Mouse (Mus musculus): ENCODE measurements around the gene Fastkd1. TPM values are rescaled to one million over a fixed set of nuclear protein-coding genes. Genes with fewer than 3 reads are reported as not detected.

The Fastkd1 gene
- total and polyA plus RNA-seq, 3 experiments = 9.8 to 15.7 TPM; not detected in 1

DNA sequence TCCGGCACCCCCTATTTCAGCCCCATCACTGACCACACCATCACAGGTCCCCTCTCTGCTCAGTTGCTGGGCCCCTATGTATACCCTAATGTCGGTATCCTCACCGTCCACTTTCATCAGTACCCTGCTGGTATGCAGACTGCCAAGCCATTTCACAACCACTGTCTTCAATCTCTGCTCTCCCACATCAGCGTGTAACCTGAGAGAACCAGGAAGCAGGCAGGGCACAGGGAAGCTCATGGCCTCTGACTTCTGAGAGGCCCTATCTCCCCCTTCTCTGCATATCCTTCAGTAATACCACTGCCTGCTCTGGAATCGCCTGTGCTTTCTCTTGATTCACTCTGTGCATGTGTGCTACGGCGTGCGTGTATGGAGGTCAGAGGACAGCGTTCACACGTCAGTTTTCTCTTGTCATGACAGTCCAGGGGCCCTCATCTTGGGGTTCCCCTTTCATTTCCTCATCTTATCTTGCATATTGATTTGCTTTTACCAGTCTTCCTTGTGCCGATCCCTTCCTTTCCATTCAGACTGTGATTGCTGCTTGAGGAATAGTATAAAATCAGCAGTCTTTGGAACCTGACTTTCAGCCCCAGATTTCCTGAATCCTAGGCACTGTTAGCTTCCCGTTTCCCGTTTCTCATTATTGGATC is 49.4 kb downstream of the Fastkd1 start:
- no peak for DNase-seq (ENCODE audit: low read depth, low spot score)
- Histone ChIP-seq H3K79me2 (ENCODE audit: control insufficient read depth, insufficient read depth, low read length, poor library complexity) (no peaks in the 10 kb centered on the region), H3K4me3 (ENCODE audit: control insufficient read depth in 1 of 2, insufficient read depth in 1 of 2, low read depth in 2 of 2, low read length in 2 of 2) (no peak overlapping the region), H3K36me3 (ENCODE audit: control insufficient read depth in 1 of 2, insufficient read depth in 2 of 2, low read length in 2 of 2) (no peaks in the 10 kb centered on the region), H3K27ac (ENCODE audit: control insufficient read depth, low read depth, low read length) (no peak overlapping the region), H3K4me1 (ENCODE audit: control insufficient read depth in 1 of 2, insufficient read depth in 2 of 2, low read length in 2 of 2) (no peaks in the 10 kb centered on the region), H3K27me3 (ENCODE audit: control insufficient read depth in 1 of 2, insufficient read depth in 2 of 2, low read length in 2 of 2) (no peaks in the 10 kb centered on the region), H3K9me3 (replicated peaks; ENCODE audit: insufficient read depth, low read length) (no peaks in the 10 kb centered on the region), H3K9ac (ENCODE audit: control insufficient read depth, low read depth, low read length, poor library complexity, severe bottlenecking) (no peak overlapping the region)
- TF ChIP-seq MYC (IDR thresholded peaks at IDR 0.05; ENCODE audit: low read depth, low read length) (no peak), SMC3 (IDR thresholded peaks at IDR 0.05; ENCODE audit: low read depth, low read length) (no peak), GABPA (IDR thresholded peaks at IDR 0.05; ENCODE audit: low read depth, low read length) (no peak), ZC3H11A (IDR thresholded peaks at IDR 0.05; ENCODE audit: low read depth, low read length) (no peak), RAD21 (IDR thresholded peaks at IDR 0.05; ENCODE audit: low read depth, low read length) (no peak), HCFC1 (IDR thresholded peaks at IDR 0.05; ENCODE audit: low read depth, low read length) (no peak), EP300 (IDR thresholded peaks at IDR 0.05; ENCODE audit: low read depth in 1 of 2, low read length in 2 of 2) (no peak), TAL1 (IDR thresholded peaks at IDR 0.05; ENCODE audit: low read length) (no peak), TCF12 (IDR thresholded peaks at IDR 0.05; ENCODE audit: low read depth, low read length) (no peak), CTCF (IDR thresholded peaks at IDR 0.05 in 2 of 3, conservative IDR thresholded peaks at IDR 0.05 in 1 of 3; ENCODE audit: control insufficient read depth in 1 of 3, insufficient read depth in 1 of 3, low read depth in 2 of 3, low read length in 3 of 3, poor library complexity in 1 of 3, severe bottlenecking in 1 of 3) (no peak), NRF1 (IDR thresholded peaks at IDR 0.05; ENCODE audit: insufficient read depth, low read depth, low read length, poor library complexity, severe bottlenecking) (no peak)

DNA sequence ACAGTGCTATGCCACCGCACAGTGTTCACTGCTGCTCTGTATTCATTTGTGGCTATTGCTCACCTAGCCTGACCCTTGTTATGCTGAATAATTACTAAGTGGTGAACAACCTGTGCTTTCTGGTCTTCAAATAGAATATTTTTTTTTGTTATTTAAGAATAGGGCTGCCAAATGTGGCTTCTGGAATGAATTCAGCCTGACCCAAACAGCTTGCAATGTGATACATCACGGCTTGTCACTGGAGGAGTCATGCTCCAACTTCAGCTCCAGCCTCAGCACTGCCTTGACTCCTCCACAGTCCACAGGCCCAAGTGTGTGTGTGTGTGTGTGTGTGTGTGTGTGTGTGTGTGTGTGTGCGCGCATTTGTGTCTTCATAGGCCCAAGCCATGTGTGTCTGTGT is 54.0 kb downstream of the Fastkd1 start:
- 0 out of 4 replicates have a peak, but pooled peaks cover 0 to 2% of the 10 kb centered on the region in 2 experiments for H3K36me3 ChIP-seq (ENCODE audit: control insufficient read depth in 1 of 2, insufficient read depth in 2 of 2, low read length in 2 of 2)
- TF ChIP-seq POLR2AphosphoS5 (IDR thresholded peaks at IDR 0.05; ENCODE audit: borderline replicate concordance, low read depth, low read length) (no peak), ETS1 (IDR thresholded peaks at IDR 0.05; ENCODE audit: low read depth, low read length) (no peak), RCOR1 (IDR thresholded peaks at IDR 0.05; ENCODE audit: low read depth, low read length) (no peak), POLR2A (IDR thresholded peaks at IDR 0.05; ENCODE audit: control insufficient read depth in 1 of 2, insufficient read depth in 1 of 2, low read depth in 1 of 2, low read length in 2 of 2, poor library complexity in 1 of 2) (no peak), SMC3 (IDR thresholded peaks at IDR 0.05; ENCODE audit: low read depth, low read length) (no peak), MEF2A (IDR thresholded peaks at IDR 0.05; ENCODE audit: extremely low read depth, insufficient replicate concordance, low read depth, low read length, poor library complexity, severe bottlenecking) (no peak), NRF1 (IDR thresholded peaks at IDR 0.05; ENCODE audit: insufficient read depth, low read depth, low read length, poor library complexity, severe bottlenecking) (no peak), ZMIZ1 (IDR thresholded peaks at IDR 0.05; ENCODE audit: low read depth, low read length) (no peak), ZNF384 (IDR thresholded peaks at IDR 0.05; ENCODE audit: low read depth, low read length) (no peak), ZC3H11A (IDR thresholded peaks at IDR 0.05; ENCODE audit: low read depth, low read length) (no peak), USF1 (IDR thresholded peaks at IDR 0.05; ENCODE audit: low read depth, low read length) (no peak), TCF12 (IDR thresholded peaks at IDR 0.05; ENCODE audit: low read depth, low read length) (no peak), MXI1 (IDR thresholded peaks at IDR 0.05; ENCODE audit: low read depth, low read length) (no peak), JUND (IDR thresholded peaks at IDR 0.05; ENCODE audit: low read depth, low read length) (no peak), POLR2AphosphoS2 (IDR thresholded peaks at IDR 0.05; ENCODE audit: low read length) (no peak), CTCF (IDR thresholded peaks at IDR 0.05 in 2 of 3, conservative IDR thresholded peaks at IDR 0.05 in 1 of 3; ENCODE audit: control insufficient read depth in 1 of 3, insufficient read depth in 1 of 3, low read depth in 2 of 3, low read length in 3 of 3, poor library complexity in 1 of 3, severe bottlenecking in 1 of 3) (no peak), CHD1 (IDR thresholded peaks at IDR 0.05; ENCODE audit: low read depth, low read length) (no peak), MAX (IDR thresholded peaks at IDR 0.05; ENCODE audit: low read length) (no peak)
- H3K27me3 ChIP-seq (ENCODE audit: control insufficient read depth in 1 of 2, insufficient read depth in 2 of 2, low read length in 2 of 2) = no peaks in the 10 kb centered on the region
- no peaks in the 10 kb centered on the region for H3K79me2 ChIP-seq (ENCODE audit: control insufficient read depth, insufficient read depth, low read length, poor library complexity)
- no peak overlapping the region for H3K9ac ChIP-seq (ENCODE audit: control insufficient read depth, low read depth, low read length, poor library complexity, severe bottlenecking)
- no peaks in the 10 kb centered on the region for H3K4me1 ChIP-seq (ENCODE audit: control insufficient read depth in 1 of 2, insufficient read depth in 2 of 2, low read length in 2 of 2)
- no peak overlapping the region for H3K4me3 ChIP-seq (ENCODE audit: control insufficient read depth in 1 of 2, insufficient read depth in 1 of 2, low read depth in 2 of 2, low read length in 2 of 2)
- no peak for DNase-seq (ENCODE audit: low read depth, low spot score)
- no peaks in the 10 kb centered on the region for H3K9me3 ChIP-seq (replicated peaks; ENCODE audit: insufficient read depth, low read length)
- no peak overlapping the region for H3K27ac ChIP-seq (ENCODE audit: control insufficient read depth, low read depth, low read length)

Data from MEL (cell line).